Mouse (Mus musculus) midbrain, embryonic 13.5 days (tissue): ENCODE results near the gene Arhgef25. TPM values are rescaled to one million over a fixed set of nuclear protein-coding genes. Genes with fewer than 3 reads are reported as not detected.

Experiments
- ATAC-seq: fragments of 200-750 bp; cut with Nextera tagmentation; 2 replicates; pipeline ENCODE4 v1.8.0; 2017; ENCODE audit warnings: mild to moderate bottlenecking, moderate TSS enrichment, moderate library complexity
- H3K27ac ChIP-seq: fragments of 300-500 bp; sonication (generic); 2 replicates; pipeline ENCODE4 v1.5.1; 2015; ENCODE audit warnings: inconsistent platforms, mild to moderate bottlenecking, moderate library complexity
- H3K27me3 ChIP-seq: fragments of 300-500 bp; sonication (generic); 2 replicates; pipeline ENCODE4 v1.6.1; 2015; ENCODE audit warnings: mild to moderate bottlenecking, inconsistent platforms
- H3K36me3 ChIP-seq: fragments of 300-500 bp; sonication (generic); 2 replicates; pipeline ENCODE4 v1.6.1; 2015; ENCODE audit warnings: mild to moderate bottlenecking, inconsistent platforms
- H3K4me1 ChIP-seq: fragments of 300-500 bp; sonication (generic); replicated peaks from 2 replicates; pipeline ENCODE4 v1.6.1; 2015; ENCODE audit warnings: inconsistent platforms
- H3K4me2 ChIP-seq: fragments of 300-500 bp; sonication (generic); replicated peaks from 2 replicates; pipeline ENCODE4 v1.6.1; 2015; ENCODE audit warnings: moderate library complexity, mild to moderate bottlenecking, inconsistent platforms
- H3K4me3 ChIP-seq: fragments of 300-500 bp; sonication (generic); replicated peaks from 2 replicates; pipeline ENCODE4 v1.5.1; 2015; ENCODE audit warnings: mild to moderate bottlenecking, inconsistent platforms
- H3K9ac ChIP-seq: fragments of 300-500 bp; sonication (generic); replicated peaks from 2 replicates; pipeline ENCODE4 v1.6.1; 2015; ENCODE audit warnings: mild to moderate bottlenecking, inconsistent platforms
- H3K9me3 ChIP-seq: fragments of 300-500 bp; sonication (generic); 2 replicates; pipeline ENCODE4 v1.6.1; 2016; ENCODE audit warnings: mild to moderate bottlenecking, inconsistent platforms
- WGBS: fragments of 180-500 bp; shearing (Covaris S2); methylation state at CpG from one replicate; pipeline ENCODE4 v1.1.7; 2015; 5-methylcytosine and 5-hydroxymethylcytosine counted together
- polyA plus RNA-seq: library from polyadenylated mRNA; unstranded; fragments of >200 nt; fragmentation: Nextera tagmentation; extraction: Ambion mirVana; gene quantifications from 2 replicates; pipeline ENCODE4 v1.2.1, GENCODE M21; 2015

The Arhgef25 gene
- polyA plus RNA-seq, 1 experiment from 2014 or later, result 24.5 TPM

GRCm38 (mm10) chr10:127217177-127217576, 27.3 kb upstream of the Arhgef25 start:
- no peaks in the 10 kb centered on the region for H3K9me3 ChIP-seq
- no peak overlapping the region for H3K4me2 ChIP-seq
- H3K4me3 ChIP-seq, result no peak overlapping the region
- H3K27ac ChIP-seq, result no peak overlapping the region
- no peaks in the 10 kb centered on the region for H3K27me3 ChIP-seq
- ATAC-seq, result no peak
- no peak overlapping the region for H3K9ac ChIP-seq
- no peaks in the 10 kb centered on the region for H3K36me3 ChIP-seq
- no peaks in the 10 kb centered on the region for H3K4me1 ChIP-seq

GRCm38 (mm10) chr10:127216456-127216855, 26.6 kb upstream of the Arhgef25 start:
- Histone ChIP-seq H3K9me3 (no peaks in the 10 kb centered on the region), H3K36me3 (no peaks in the 10 kb centered on the region), H3K27ac (no peak overlapping the region), H3K9ac (no peak overlapping the region), H3K4me1 (no peaks in the 10 kb centered on the region), H3K27me3 (no peaks in the 10 kb centered on the region), H3K4me2 (no peak overlapping the region), H3K4me3 (no peak overlapping the region)
- 94% methylated on average over 11 of the region's 11 CpGs for WGBS
- no peak for ATAC-seq

GRCm38 (mm10) chr10:127214422-127214803, 24.5 kb upstream of the Arhgef25 start:
- Histone ChIP-seq H3K9ac (no peak overlapping the region), H3K4me1 (peaks cover 15% of the 10 kb centered on the region)
- WGBS, result 67% methylated on average over 1 of the region's 1 CpGs

GRCm38 (mm10) chr10:127213704-127214421, 24.0 kb upstream of the Arhgef25 start:
- no peak overlapping the region for H3K27ac ChIP-seq
- 86% methylated on average over 13 of the region's 13 CpGs for WGBS
- H3K27me3 ChIP-seq, result no peaks in the 10 kb centered on the region
- no peak overlapping the region for H3K4me2 ChIP-seq
- no peaks in the 10 kb centered on the region for H3K9me3 ChIP-seq
- ATAC-seq, result no peak
- H3K9ac ChIP-seq, result no peak overlapping the region
- peaks cover 15% of the 10 kb centered on the region for H3K4me1 ChIP-seq
- no peak overlapping the region for H3K4me3 ChIP-seq
- H3K36me3 ChIP-seq, result no peaks in the 10 kb centered on the region

More at GRCm38 (mm10) chr10:127214422-127214803, 24.5 kb upstream of the Arhgef25 start:
- H3K9me3 ChIP-seq, result no peaks in the 10 kb centered on the region
- no peak overlapping the region for H3K27ac ChIP-seq
- H3K4me3 ChIP-seq, result no peak overlapping the region
- no peaks in the 10 kb centered on the region for H3K27me3 ChIP-seq
- no peak overlapping the region for H3K4me2 ChIP-seq
- no peaks in the 10 kb centered on the region for H3K36me3 ChIP-seq
- no peak for ATAC-seq

- Histone ChIP-seq H3K27me3 (no peaks in the 10 kb centered on the region), H3K4me2 (no peak overlapping the region), H3K27ac (no peak overlapping the region), H3K36me3 (peaks cover 5% of the 10 kb centered on the region), H3K9me3 (no peaks in the 10 kb centered on the region), H3K9ac (no peak overlapping the region), H3K4me1 (peaks cover 15% of the 10 kb centered on the region), H3K4me3 (no peak overlapping the region)
- no peak for ATAC-seq
- 95% methylated on average over 8 of the region's 8 CpGs for WGBS
Measured at GRCm38 (mm10) chr10:127213272-127213671, 23.4 kb upstream of the Arhgef25 start.

- no peaks in the 10 kb centered on the region for H3K9me3 ChIP-seq
- no peak within 1 kb of the TSS for H3K27ac ChIP-seq
- WGBS, result under 1% methylated on average over 47 of the region's 47 CpGs
- H3K9ac ChIP-seq, result peak within 1 kb of the TSS; percentile 81
- H3K4me2 ChIP-seq, result peak within 1 kb of the TSS; percentile 81
- peaks cover 21% of the 10 kb centered on the region for H3K36me3 ChIP-seq
- peak; percentile 96 for ATAC-seq
- peak within 1 kb of the TSS; percentile 68 for H3K4me3 ChIP-seq
- H3K27me3 ChIP-seq, result no peaks in the 10 kb centered on the region
- H3K4me1 ChIP-seq, result peaks cover 15% of the 10 kb centered on the region
Measured at GRCm38 (mm10) chr10:127211414-127211854, 21.6 kb upstream of the Arhgef25 start, which contains the start of gene Pip4k2c. Pip4k2c (minus strand) TSS chr10:127211585.

GRCm38 (mm10) chr10:127210961-127211405, 21.1 kb upstream of the Arhgef25 start:
- ATAC-seq, result peak; percentile 74
- H3K36me3 ChIP-seq, result peaks cover 26% of the 10 kb centered on the region
- no peaks in the 10 kb centered on the region for H3K9me3 ChIP-seq
- H3K4me2 ChIP-seq, result peak overlapping the region; percentile 81
- peak overlapping the region; percentile 68 for H3K4me3 ChIP-seq
- no peak overlapping the region for H3K27ac ChIP-seq
- no peaks in the 10 kb centered on the region for H3K27me3 ChIP-seq
- WGBS, result under 1% methylated on average over 25 of the region's 25 CpGs
- H3K9ac ChIP-seq, result peak overlapping the region; percentile 81
- H3K4me1 ChIP-seq, result peaks cover 15% of the 10 kb centered on the region

GRCm38 (mm10) chr10:127209928-127210570, 20.2 kb upstream of the Arhgef25 start:
- no peaks in the 10 kb centered on the region for H3K9me3 ChIP-seq
- ATAC-seq, result no peak
- H3K27me3 ChIP-seq, result no peaks in the 10 kb centered on the region
- H3K9ac ChIP-seq, result no peak overlapping the region
- H3K36me3 ChIP-seq, result peaks cover 35% of the 10 kb centered on the region
- peak overlapping the region; percentile 81 for H3K4me2 ChIP-seq
- peak overlapping the region; percentile 68 for H3K4me3 ChIP-seq
- no peak overlapping the region for H3K27ac ChIP-seq
- peaks cover 15% of the 10 kb centered on the region for H3K4me1 ChIP-seq
- WGBS, result 89% methylated on average over 13 of the region's 13 CpGs

GRCm38 (mm10) chr10:127208921-127209320, 19.0 kb upstream of the Arhgef25 start:
- Histone ChIP-seq H3K4me2 (no peak overlapping the region), H3K4me1 (peaks cover 15% of the 10 kb centered on the region), H3K36me3 (peaks cover 46% of the 10 kb centered on the region), H3K9me3 (no peaks in the 10 kb centered on the region), H3K9ac (0 out of 2 replicates have a peak overlapping the region, but pooled peaks have one; percentile 32), H3K4me3 (no peak overlapping the region), H3K27me3 (no peaks in the 10 kb centered on the region), H3K27ac (no peak overlapping the region)
- no peak for ATAC-seq
- WGBS, result 86% methylated on average over 4 of the region's 4 CpGs

- H3K27me3 ChIP-seq, result no peaks in the 10 kb centered on the region
- peaks cover 79% of the 10 kb centered on the region for H3K36me3 ChIP-seq
- 90% methylated on average over 10 of the region's 10 CpGs for WGBS
- H3K9me3 ChIP-seq, result no peaks in the 10 kb centered on the region
- ATAC-seq, result no peak
- no peak overlapping the region for H3K9ac ChIP-seq
- peaks cover 9% of the 10 kb centered on the region for H3K4me1 ChIP-seq
- H3K4me3 ChIP-seq, result no peak overlapping the region
- no peak overlapping the region for H3K27ac ChIP-seq
- no peak overlapping the region for H3K4me2 ChIP-seq
Measured at GRCm38 (mm10) chr10:127205373-127205772, 15.5 kb upstream of the Arhgef25 start.

- peaks cover 87% of the 10 kb centered on the region for H3K36me3 ChIP-seq
- no peak for ATAC-seq
- peaks cover under 1% of the 10 kb centered on the region for H3K4me1 ChIP-seq
Measured at GRCm38 (mm10) chr10:127204589-127204988, 14.7 kb upstream of the Arhgef25 start.

GRCm38 (mm10) chr10:127203106-127203505, 13.2 kb upstream of the Arhgef25 start:
- no peaks in the 10 kb centered on the region for H3K27me3 ChIP-seq
- peaks cover 95% of the 10 kb centered on the region for H3K36me3 ChIP-seq
- WGBS, result 90% methylated on average over 3 of the region's 3 CpGs
- H3K9me3 ChIP-seq, result no peaks in the 10 kb centered on the region
- ATAC-seq, result no peak
- H3K4me3 ChIP-seq, result no peak overlapping the region
- H3K4me1 ChIP-seq, result no peaks in the 10 kb centered on the region
- H3K9ac ChIP-seq, result no peak overlapping the region
- H3K27ac ChIP-seq, result no peak overlapping the region
- no peak overlapping the region for H3K4me2 ChIP-seq

More at GRCm38 (mm10) chr10:127204589-127204988, 14.7 kb upstream of the Arhgef25 start:
- Histone ChIP-seq H3K4me2 (no peak overlapping the region), H3K4me3 (no peak overlapping the region), H3K9me3 (no peaks in the 10 kb centered on the region), H3K27ac (no peak overlapping the region), H3K9ac (no peak overlapping the region), H3K27me3 (no peaks in the 10 kb centered on the region)
- WGBS, result 92% methylated on average over 5 of the region's 5 CpGs
